Mouse (Mus musculus): ENCODE data around the gene Ly6g5b.
"Not testable (repeated sequence)": the region's sequence is repeated elsewhere in the genome, so short reads cannot be mapped to it uniquely, and the experiment has no call there.

Ly6g5b gene

GRCm38 (mm10) chr17:35139269-35139668 lies 24.0 kb upstream of the Ly6g5b start:
- DNase-seq (ENCODE audit: low read depth, low spot score): no peak

GRCm38 (mm10) chr17:35135591-35136320 lies 20.5 kb upstream of the Ly6g5b start:
- no peak for DNase-seq (ENCODE audit: low read depth, low spot score)

GRCm38 (mm10) chr17:35134801-35135590 lies 19.8 kb upstream of the Ly6g5b start, which contains the start of gene Bag6:
TSS of gene Bag6 (plus strand) at chr17:35135178.
- DNase-seq (ENCODE audit: low read depth, low spot score): peak; percentile 93

GRCm38 (mm10) chr17:35133517-35133916 lies 18.3 kb upstream of the Ly6g5b start:
- DNase-seq (ENCODE audit: low read depth, low spot score): no peak

- no peak for DNase-seq (ENCODE audit: low read depth, low spot score)
Measured at GRCm38 (mm10) chr17:35132174-35132560, 16.9 kb upstream of the Ly6g5b start.

- DNase-seq (ENCODE audit: low read depth, low spot score): no peak
Measured at GRCm38 (mm10) chr17:35131500-35132173, 16.4 kb upstream of the Ly6g5b start, which contains the start of gene Apom. TSS of gene Apom (minus strand) at chr17:35132050.

- no peak for DNase-seq (ENCODE audit: low read depth, low spot score)
Measured at GRCm38 (mm10) chr17:35131038-35131437, 15.8 kb upstream of the Ly6g5b start.

GRCm38 (mm10) chr17:35128996-35129395 lies 13.8 kb upstream of the Ly6g5b start:
- no peak for DNase-seq (ENCODE audit: low read depth, low spot score)

GRCm38 (mm10) chr17:35127017-35127416 lies 11.8 kb upstream of the Ly6g5b start:
- no peak for DNase-seq (ENCODE audit: low read depth, low spot score)

- DNase-seq (ENCODE audit: low read depth, low spot score): peak; percentile 46
Measured at GRCm38 (mm10) chr17:35126206-35126611, 11.0 kb upstream of the Ly6g5b start, which contains the start of gene D17H6S53E. TSS of gene D17H6S53E (plus strand) at chr17:35126373.

GRCm38 (mm10) chr17:35125578-35125977 lies 10.3 kb upstream of the Ly6g5b start:
- DNase-seq (ENCODE audit: low read depth, low spot score): no peak

GRCm38 (mm10) chr17:35125081-35125480 lies 9.9 kb upstream of the Ly6g5b start:
- DNase-seq (ENCODE audit: low read depth, low spot score): no peak

- not testable (repeated sequence) for DNase-seq (ENCODE audit: low read depth, low spot score)
Measured at GRCm38 (mm10) chr17:35124261-35124896, 9.2 kb upstream of the Ly6g5b start.

- DNase-seq (ENCODE audit: low read depth, low spot score): not testable (repeated sequence)
Measured at GRCm38 (mm10) chr17:35123287-35123686, 8.1 kb upstream of the Ly6g5b start.

- peak; percentile 77 for DNase-seq (ENCODE audit: low read depth, low spot score)
Measured at GRCm38 (mm10) chr17:35121871-35122303, 6.7 kb upstream of the Ly6g5b start, which contains the start of gene Csnk2b. TSS of gene Csnk2b (minus strand) at chr17:35122053.

GRCm38 (mm10) chr17:35121143-35121799 lies 6.0 kb upstream of the Ly6g5b start, which contains the start of gene Gpank1:
TSS of gene Gpank1 (plus strand) at chr17:35121455.
- DNase-seq (ENCODE audit: low read depth, low spot score): peak; percentile 99

- no peak for DNase-seq (ENCODE audit: low read depth, low spot score)
Measured at GRCm38 (mm10) chr17:35120745-35121142, 5.5 kb upstream of the Ly6g5b start.

GRCm38 (mm10) chr17:35111774-35112173 lies 3.5 kb downstream of the Ly6g5b start:
- no peak for DNase-seq (ENCODE audit: low read depth, low spot score)

- no peak for DNase-seq (ENCODE audit: low read depth, low spot score)
Measured at GRCm38 (mm10) chr17:35108097-35108496, 7.1 kb downstream of the Ly6g5b start, which contains the start of gene Ly6g5c. TSS of gene Ly6g5c (plus strand) at chr17:35108279.

GRCm38 (mm10) chr17:35106522-35106921 lies 8.7 kb downstream of the Ly6g5b start:
- DNase-seq (ENCODE audit: low read depth, low spot score): no peak
